Mouse (Mus musculus) liver, adult 2 months (tissue): Measurements from ENCODE around the gene Krtap1-3.

ENCODE experiments used
- CTCF ChIP-seq: fragments of 200-500 bp; IDR thresholded peaks from 2 replicates; pipeline ENCODE4 v1.5.1; 2011; ENCODE audit warnings: low read depth, low read length, control low read depth
- POLR2A ChIP-seq: fragments of 200-500 bp; IDR thresholded peaks from 2 replicates; pipeline ENCODE4 v1.6.1; 2011; ENCODE audit warnings: low read length, control low read depth; ENCODE audit not compliant: insufficient read depth; ENCODE audit errors: extremely low read depth

- no peak for TF ChIP-seq CTCF
- no peak for TF ChIP-seq POLR2A
Observed at GRCm38 (mm10) chr11:99547892-99548291, 43.2 kb downstream of the Krtap1-3 start.
